Mouse (Mus musculus): ENCODE data around the gene B4galnt3. TPM values are rescaled to one million over a fixed set of nuclear protein-coding genes. Genes with fewer than 3 reads are reported as not detected.

The B4galnt3 gene
- polyA plus RNA-seq, 1 experiment: 0.33 TPM

DNA sequence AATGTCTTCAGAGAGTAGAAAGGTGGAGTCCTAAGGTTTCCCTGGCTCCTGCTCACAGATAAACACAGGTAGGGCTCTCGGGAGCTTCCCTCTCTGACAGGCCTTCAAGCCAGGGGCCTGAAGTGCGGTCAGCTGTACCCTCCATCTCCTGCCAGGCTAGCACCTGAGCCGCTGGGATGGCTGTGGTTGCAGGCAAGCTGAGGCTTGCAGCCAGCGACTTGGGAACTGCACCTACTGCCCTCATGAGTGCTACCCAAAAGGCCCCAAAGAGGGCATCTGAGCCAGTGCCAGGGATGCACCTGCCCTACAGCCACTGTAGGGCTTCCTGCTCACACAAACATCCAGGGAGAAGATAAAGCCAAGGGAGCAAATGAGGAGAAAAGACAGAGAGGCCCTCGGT lies 53.9 kb downstream of the B4galnt3 start:
- Histone ChIP-seq H3K4me3 (ENCODE audit: insufficient read depth, poor library complexity, severe bottlenecking) (no peak overlapping the region), H3K79me3 (ENCODE audit: low read depth) (no peaks in the 10 kb centered on the region), H3K79me2 (ENCODE audit: control insufficient read depth, insufficient read depth) (no peaks in the 10 kb centered on the region), H3K27me3 (ENCODE audit: control insufficient read depth, insufficient read depth, insufficient read length) (peaks cover 8% of the 10 kb centered on the region), H3ac (ENCODE audit: control insufficient read depth, insufficient read length, low read depth) (no peak overlapping the region), H3K36me3 (ENCODE audit: control insufficient read depth, insufficient read depth) (no peaks in the 10 kb centered on the region)
- TF ChIP-seq CEBPB (IDR thresholded peaks at IDR 0.05; ENCODE audit: low read depth): no peak
- no peak for TF ChIP-seq USF1 (IDR thresholded peaks at IDR 0.05; ENCODE audit: low read depth)
- TF ChIP-seq MAX (IDR thresholded peaks at IDR 0.05): no peak

DNA sequence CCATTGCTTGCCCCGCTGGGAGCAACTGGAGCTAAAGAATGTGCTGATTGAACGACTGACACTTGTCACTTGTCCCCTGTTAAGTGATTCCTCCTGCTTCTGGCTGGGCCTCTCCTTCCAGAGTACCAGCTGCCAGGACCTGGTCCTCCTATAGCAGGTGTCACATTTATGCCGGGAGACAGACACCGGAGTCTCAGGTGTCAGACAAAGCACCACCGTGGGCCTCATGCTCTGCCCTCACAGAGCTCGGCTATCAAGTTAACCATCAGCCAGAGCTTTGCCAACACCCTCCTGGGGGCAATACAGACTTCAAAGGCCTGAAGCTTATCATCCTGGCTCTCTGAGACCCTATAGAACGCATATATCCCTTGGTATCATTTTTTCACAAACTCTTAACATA lies 58.5 kb downstream of the B4galnt3 start:
- TF ChIP-seq USF1 (IDR thresholded peaks at IDR 0.05; ENCODE audit: low read depth): no peak
- TF ChIP-seq MAX (IDR thresholded peaks at IDR 0.05): no peak
- no peak for TF ChIP-seq MYOD1 (IDR thresholded peaks at IDR 0.05; ENCODE audit: control insufficient read depth, insufficient read length, low read depth)
- H3K79me2 ChIP-seq (ENCODE audit: control insufficient read depth, insufficient read depth): no peaks in the 10 kb centered on the region
- peaks cover 22% of the 10 kb centered on the region for H3K27me3 ChIP-seq (ENCODE audit: control insufficient read depth, insufficient read depth, insufficient read length)
- no peak overlapping the region for H3ac ChIP-seq (ENCODE audit: control insufficient read depth, insufficient read length, low read depth)
- H3K79me3 ChIP-seq (ENCODE audit: low read depth): no peaks in the 10 kb centered on the region
- H3K36me3 ChIP-seq (ENCODE audit: control insufficient read depth, insufficient read depth): no peaks in the 10 kb centered on the region
- no peak overlapping the region for H3K4me3 ChIP-seq (ENCODE audit: insufficient read depth, poor library complexity, severe bottlenecking)

DNA sequence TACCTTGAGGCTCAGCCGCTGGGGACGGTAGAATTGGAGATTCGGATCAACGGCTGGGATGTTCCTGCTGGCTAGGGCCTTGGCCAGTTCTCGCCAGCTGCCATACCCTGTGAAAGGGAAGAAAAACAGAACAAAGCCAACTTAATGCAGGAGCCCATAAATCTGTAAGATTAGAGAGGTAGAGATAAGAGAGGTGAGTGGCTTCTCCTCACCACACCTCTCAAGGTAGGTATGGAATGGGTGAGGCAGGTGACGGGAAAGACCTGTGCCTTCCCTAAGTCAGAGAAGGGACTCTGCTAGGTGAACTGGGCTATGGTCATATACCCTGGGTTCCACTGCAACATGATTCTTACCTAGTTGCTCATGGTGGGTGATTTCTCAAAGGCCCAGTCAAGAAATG lies 61.5 kb downstream of the B4galnt3 start:
- Histone ChIP-seq H3K4me3 (ENCODE audit: insufficient read depth, poor library complexity, severe bottlenecking) (no peak overlapping the region), H3K79me2 (ENCODE audit: control insufficient read depth, insufficient read depth) (no peaks in the 10 kb centered on the region), H3K36me3 (ENCODE audit: control insufficient read depth, insufficient read depth) (no peaks in the 10 kb centered on the region), H3K27me3 (ENCODE audit: control insufficient read depth, insufficient read depth, insufficient read length) (peaks cover 18% of the 10 kb centered on the region), H3ac (ENCODE audit: control insufficient read depth, insufficient read length, low read depth) (no peak overlapping the region), H3K79me3 (ENCODE audit: low read depth) (no peaks in the 10 kb centered on the region)
- TF ChIP-seq MAX (IDR thresholded peaks at IDR 0.05): no peak
- no peak for TF ChIP-seq MYOG (IDR thresholded peaks at IDR 0.05; ENCODE audit: control insufficient read depth, extremely low read depth, insufficient read length)
- TF ChIP-seq USF1 (IDR thresholded peaks at IDR 0.05; ENCODE audit: low read depth): no peak
- no peak for TF ChIP-seq MYOD1 (IDR thresholded peaks at IDR 0.05; ENCODE audit: control insufficient read depth, insufficient read length, low read depth)
- TF ChIP-seq FOSL1 (IDR thresholded peaks at IDR 0.05; ENCODE audit: insufficient read depth, low read length, poor library complexity, severe bottlenecking): no peak
- TF ChIP-seq CTCF (IDR thresholded peaks at IDR 0.05; ENCODE audit: control insufficient read depth, insufficient read depth, insufficient read length): no peak
- no peak for TF ChIP-seq CEBPB (IDR thresholded peaks at IDR 0.05; ENCODE audit: low read depth)

DNA sequence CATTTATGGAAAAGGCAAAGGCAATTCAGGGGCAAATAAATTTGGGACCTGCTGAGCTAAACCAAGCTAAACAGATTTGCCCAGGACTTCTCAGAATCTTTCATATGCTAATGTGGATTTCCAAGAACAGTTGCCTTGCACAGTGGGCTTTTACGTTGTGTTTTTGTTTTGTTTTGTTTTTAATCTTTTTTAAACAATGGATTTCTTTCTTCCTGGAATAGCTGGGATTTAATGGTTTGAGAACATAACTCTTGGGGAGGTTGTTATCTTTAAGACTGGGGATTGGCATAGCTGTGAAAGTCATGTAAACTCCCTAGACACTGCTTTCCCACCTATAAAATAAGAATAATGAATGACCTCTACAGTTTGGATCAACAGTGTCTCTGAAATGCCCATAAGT lies 63.9 kb downstream of the B4galnt3 start:
- peaks cover 14% of the 10 kb centered on the region for H3K27me3 ChIP-seq (ENCODE audit: control insufficient read depth, insufficient read depth, insufficient read length)
- TF ChIP-seq CTCF (IDR thresholded peaks at IDR 0.05; ENCODE audit: control insufficient read depth, insufficient read depth, insufficient read length) (no peak), MAX (IDR thresholded peaks at IDR 0.05) (no peak), MYOG (IDR thresholded peaks at IDR 0.05; ENCODE audit: control insufficient read depth, extremely low read depth, insufficient read length) (no peak), FOSL1 (IDR thresholded peaks at IDR 0.05; ENCODE audit: insufficient read depth, low read length, poor library complexity, severe bottlenecking) (no peak), CEBPB (IDR thresholded peaks at IDR 0.05; ENCODE audit: low read depth) (no peak), USF1 (IDR thresholded peaks at IDR 0.05; ENCODE audit: low read depth) (no peak), MYOD1 (IDR thresholded peaks at IDR 0.05; ENCODE audit: control insufficient read depth, insufficient read length, low read depth) (no peak)
- no peaks in the 10 kb centered on the region for H3K79me3 ChIP-seq (ENCODE audit: low read depth)
- no peaks in the 10 kb centered on the region for H3K36me3 ChIP-seq (ENCODE audit: control insufficient read depth, insufficient read depth)
- H3K79me2 ChIP-seq (ENCODE audit: control insufficient read depth, insufficient read depth): no peaks in the 10 kb centered on the region
- no peak overlapping the region for H3ac ChIP-seq (ENCODE audit: control insufficient read depth, insufficient read length, low read depth)
- no peak overlapping the region for H3K4me3 ChIP-seq (ENCODE audit: insufficient read depth, poor library complexity, severe bottlenecking)

DNA sequence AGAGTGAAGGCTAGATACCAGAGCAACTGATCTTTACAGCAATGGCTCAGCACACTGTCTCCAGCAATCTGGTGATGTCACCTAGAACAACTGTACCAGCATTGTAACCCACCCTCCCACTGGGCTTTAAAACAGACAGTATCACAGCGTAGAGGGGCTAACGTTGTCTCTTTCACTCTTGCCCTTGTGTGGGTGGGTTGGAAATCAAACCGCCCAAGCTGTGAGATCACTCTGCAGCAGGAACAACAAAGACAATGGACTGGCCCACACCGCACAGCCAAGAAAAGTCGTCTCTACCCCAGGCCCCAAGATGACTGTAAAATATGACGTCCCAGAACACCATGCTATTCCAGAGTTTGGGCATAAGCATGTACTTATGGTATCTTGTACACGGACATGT lies 64.6 kb downstream of the B4galnt3 start:
- no peak for TF ChIP-seq USF1 (IDR thresholded peaks at IDR 0.05; ENCODE audit: low read depth)
- TF ChIP-seq MYOG (IDR thresholded peaks at IDR 0.05; ENCODE audit: control insufficient read depth, extremely low read depth, insufficient read length): no peak
- no peak for TF ChIP-seq CTCF (IDR thresholded peaks at IDR 0.05; ENCODE audit: control insufficient read depth, insufficient read depth, insufficient read length)
- TF ChIP-seq MYOD1 (IDR thresholded peaks at IDR 0.05; ENCODE audit: control insufficient read depth, insufficient read length, low read depth): no peak
- TF ChIP-seq FOSL1 (IDR thresholded peaks at IDR 0.05; ENCODE audit: insufficient read depth, low read length, poor library complexity, severe bottlenecking): no peak
- TF ChIP-seq CEBPB (IDR thresholded peaks at IDR 0.05; ENCODE audit: low read depth): no peak
- TF ChIP-seq MAX (IDR thresholded peaks at IDR 0.05): no peak
- no peaks in the 10 kb centered on the region for H3K36me3 ChIP-seq (ENCODE audit: control insufficient read depth, insufficient read depth)
- H3K27me3 ChIP-seq (ENCODE audit: control insufficient read depth, insufficient read depth, insufficient read length): peaks cover 10% of the 10 kb centered on the region
- no peaks in the 10 kb centered on the region for H3K79me3 ChIP-seq (ENCODE audit: low read depth)
- no peak overlapping the region for H3K4me3 ChIP-seq (ENCODE audit: insufficient read depth, poor library complexity, severe bottlenecking)
- H3K79me2 ChIP-seq (ENCODE audit: control insufficient read depth, insufficient read depth): no peaks in the 10 kb centered on the region
- H3ac ChIP-seq (ENCODE audit: control insufficient read depth, insufficient read length, low read depth): no peak overlapping the region

DNA sequence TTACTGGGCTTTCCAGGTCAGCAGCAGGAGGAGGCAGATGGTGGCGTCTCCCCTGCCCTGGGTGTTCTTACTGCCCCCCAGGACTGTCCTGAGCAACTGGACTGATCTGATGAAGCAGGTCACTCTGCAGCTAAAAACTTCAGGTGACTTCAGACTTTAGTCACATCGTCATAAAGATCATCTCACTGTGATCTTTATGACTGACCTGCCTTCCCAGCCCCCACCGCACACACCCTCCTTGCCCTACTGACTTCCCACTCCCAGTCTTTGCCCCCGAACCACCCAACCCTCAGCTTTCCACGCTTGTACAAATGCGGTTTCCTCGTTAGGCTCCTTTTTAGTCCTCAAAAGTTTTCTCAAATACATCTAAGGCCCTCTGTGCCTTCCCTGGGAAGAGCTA lies 67.3 kb downstream of the B4galnt3 start:
- TF ChIP-seq CEBPB (IDR thresholded peaks at IDR 0.05; ENCODE audit: low read depth) (no peak), USF1 (IDR thresholded peaks at IDR 0.05; ENCODE audit: low read depth) (no peak), MYOD1 (IDR thresholded peaks at IDR 0.05; ENCODE audit: control insufficient read depth, insufficient read length, low read depth) (no peak), FOSL1 (IDR thresholded peaks at IDR 0.05; ENCODE audit: insufficient read depth, low read length, poor library complexity, severe bottlenecking) (no peak), CTCF (IDR thresholded peaks at IDR 0.05; ENCODE audit: control insufficient read depth, insufficient read depth, insufficient read length) (no peak), MYOG (IDR thresholded peaks at IDR 0.05; ENCODE audit: control insufficient read depth, extremely low read depth, insufficient read length) (no peak), MAX (IDR thresholded peaks at IDR 0.05) (no peak)
- H3ac ChIP-seq (ENCODE audit: control insufficient read depth, insufficient read length, low read depth): no peak overlapping the region

More for the DNA sequence above, 67.3 kb downstream of the B4galnt3 start:
- Histone ChIP-seq H3K79me2 (ENCODE audit: control insufficient read depth, insufficient read depth) (no peaks in the 10 kb centered on the region), H3K36me3 (ENCODE audit: control insufficient read depth, insufficient read depth) (no peaks in the 10 kb centered on the region), H3K4me3 (ENCODE audit: insufficient read depth, poor library complexity, severe bottlenecking) (no peak overlapping the region), H3K79me3 (ENCODE audit: low read depth) (no peaks in the 10 kb centered on the region), H3K27me3 (ENCODE audit: control insufficient read depth, insufficient read depth, insufficient read length) (peaks cover 5% of the 10 kb centered on the region)

Measured in C2C12 (cell line).